Mouse (Mus musculus): ENCODE results near the gene Ufd1. TPM values are rescaled to one million over a fixed set of nuclear protein-coding genes. Genes with fewer than 3 reads are reported as not detected.

Gene Ufd1
- total and polyA plus RNA-seq, 3 experiments: 41.9 to 67.8 TPM; not detected in 1

GRCm38 (mm10) chr16:18884044-18884443 lies 72.5 kb downstream of the Ufd1 start:
- TF ChIP-seq MEF2A (IDR thresholded peaks at IDR 0.05; ENCODE audit: extremely low read depth, insufficient replicate concordance, low read depth, low read length, poor library complexity, severe bottlenecking) (no peak), UBTF (IDR thresholded peaks at IDR 0.05; ENCODE audit: borderline replicate concordance, insufficient read depth, low read depth, low read length) (no peak), TBP (IDR thresholded peaks at IDR 0.05; ENCODE audit: low read depth, low read length) (no peak), CHD2 (IDR thresholded peaks at IDR 0.05; ENCODE audit: low read length) (no peak), SMC3 (IDR thresholded peaks at IDR 0.05; ENCODE audit: low read depth, low read length) (no peak), BHLHE40 (IDR thresholded peaks at IDR 0.05; ENCODE audit: borderline replicate concordance, low read depth, low read length) (no peak)
- Histone ChIP-seq H3K79me2 (ENCODE audit: control insufficient read depth, insufficient read depth, low read length, poor library complexity) (peaks cover 78% of the 10 kb centered on the region), H3K27ac (ENCODE audit: control insufficient read depth, low read depth, low read length) (no peak overlapping the region), H3K4me1 (ENCODE audit: control insufficient read depth in 1 of 2, insufficient read depth in 2 of 2, low read length in 2 of 2) (peaks cover 11 to 16% of the 10 kb centered on the region in 2 experiments), H3K4me3 (ENCODE audit: control insufficient read depth in 1 of 2, insufficient read depth in 1 of 2, low read depth in 2 of 2, low read length in 2 of 2) (no peak overlapping the region), H3K27me3 (ENCODE audit: control insufficient read depth in 1 of 2, insufficient read depth in 2 of 2, low read length in 2 of 2) (no peaks in the 10 kb centered on the region), H3K9ac (ENCODE audit: control insufficient read depth, low read depth, low read length, poor library complexity, severe bottlenecking) (no peak overlapping the region), H3K9me3 (replicated peaks; ENCODE audit: insufficient read depth, low read length) (no peaks in the 10 kb centered on the region), H3K36me3 (ENCODE audit: control insufficient read depth in 1 of 2, insufficient read depth in 2 of 2, low read length in 2 of 2) (peaks cover 30 to 51% of the 10 kb centered on the region in 2 experiments)
- no peak for DNase-seq (ENCODE audit: low read depth, low spot score)

Other genes with a start within 250 kb of the Ufd1 start
- gene Tbx1, start 221.1 kb upstream of the Ufd1 start, total RNA-seq (2012; rRNA removed): not detected in 2 replicates
- not detected for gene Tbx1, start 221.1 kb upstream of the Ufd1 start, polyA plus RNA-seq (2012; ENCODE audit: insufficient read depth in 1 of 2, insufficient read length in 2 of 2, low read depth in 1 of 2, low replicate concordance in 2 of 2, missing spikeins in 1 of 2)
- gene Gp1bb, start 189.4 kb upstream of the Ufd1 start, total RNA-seq (2012; rRNA removed): 0.35 and 0.42 TPM in 2 replicates
- gene Gp1bb, start 189.4 kb upstream of the Ufd1 start, polyA plus RNA-seq (2012; ENCODE audit: insufficient read depth in 1 of 2, insufficient read length in 2 of 2, low read depth in 1 of 2, low replicate concordance in 2 of 2, missing spikeins in 1 of 2): under 1 TPM in 1 of 2 experiments, not detected in 1; 0.14 TPM
- 1.5 and 1.6 TPM in 2 replicates for gene Gm49601, start 185.4 kb upstream of the Ufd1 start, total RNA-seq (2012; rRNA removed)
- gene Gm49601, start 185.4 kb upstream of the Ufd1 start, polyA plus RNA-seq (2012; ENCODE audit: insufficient read depth in 1 of 2, insufficient read length in 2 of 2, low read depth in 1 of 2, low replicate concordance in 2 of 2, missing spikeins in 1 of 2): 1 to 10 TPM in 1 of 2 experiments, not detected in 1; 4.6 TPM
- 7.4 and 8.3 TPM in 2 replicates for gene Sept5, start 181.8 kb upstream of the Ufd1 start, total RNA-seq (2012; rRNA removed)
- gene Sept5, start 181.8 kb upstream of the Ufd1 start, polyA plus RNA-seq (2012; ENCODE audit: insufficient read depth in 1 of 2, insufficient read length in 2 of 2, low read depth in 1 of 2, low replicate concordance in 2 of 2, missing spikeins in 1 of 2): 10 to 100 TPM in 1 of 2 experiments, not detected in 1; 29.3 TPM
- gene Cldn5, start 34.9 kb upstream of the Ufd1 start, total RNA-seq (2012; rRNA removed): not detected in 2 replicates
- gene Cldn5, start 34.9 kb upstream of the Ufd1 start, polyA plus RNA-seq (2012; ENCODE audit: insufficient read depth in 1 of 2, insufficient read length in 2 of 2, low read depth in 1 of 2, low replicate concordance in 2 of 2, missing spikeins in 1 of 2): not detected
- gene Cdc45, start 208 bp downstream of the Ufd1 start, total RNA-seq (2012; rRNA removed): 81.1 and 90.2 TPM in 2 replicates
- 10 to 100 TPM in 1 of 2 experiments, not detected in 1; 87.4 TPM for gene Cdc45, start 208 bp downstream of the Ufd1 start, polyA plus RNA-seq (2012; ENCODE audit: insufficient read depth in 1 of 2, insufficient read length in 2 of 2, low read depth in 1 of 2, low replicate concordance in 2 of 2, missing spikeins in 1 of 2)
- 19.9 and 25.3 TPM in 2 replicates for gene 2510002D24Rik, start 24.8 kb downstream of the Ufd1 start, total RNA-seq (2012; rRNA removed)
- gene 2510002D24Rik, start 24.8 kb downstream of the Ufd1 start, polyA plus RNA-seq (2012; ENCODE audit: insufficient read depth in 1 of 2, insufficient read length in 2 of 2, low read depth in 1 of 2, low replicate concordance in 2 of 2, missing spikeins in 1 of 2): 10 to 100 TPM in 1 of 2 experiments, not detected in 1; 33.0 TPM
- 1.3 and 2.9 TPM in 2 replicates for gene Gm28539, start 24.8 kb downstream of the Ufd1 start, total RNA-seq (2012; rRNA removed)
- gene Gm28539, start 24.8 kb downstream of the Ufd1 start, polyA plus RNA-seq (2012; ENCODE audit: insufficient read depth in 1 of 2, insufficient read length in 2 of 2, low read depth in 1 of 2, low replicate concordance in 2 of 2, missing spikeins in 1 of 2): 10 to 100 TPM in 1 of 2 experiments, not detected in 1; 13.9 TPM
- gene Mrpl40, start 65.1 kb downstream of the Ufd1 start, total RNA-seq (2012; rRNA removed): 77.2 and 78.7 TPM in 2 replicates
- 10 to 100 TPM in 1 of 2 experiments, not detected in 1; 84.6 TPM for gene Mrpl40, start 65.1 kb downstream of the Ufd1 start, polyA plus RNA-seq (2012; ENCODE audit: insufficient read depth in 1 of 2, insufficient read length in 2 of 2, low read depth in 1 of 2, low replicate concordance in 2 of 2, missing spikeins in 1 of 2)
- gene Hira, start 65.3 kb downstream of the Ufd1 start, total RNA-seq (2012; rRNA removed): 40.9 and 50.5 TPM in 2 replicates
- gene Hira, start 65.3 kb downstream of the Ufd1 start, polyA plus RNA-seq (2012; ENCODE audit: insufficient read depth in 1 of 2, insufficient read length in 2 of 2, low read depth in 1 of 2, low replicate concordance in 2 of 2, missing spikeins in 1 of 2): 100 to 1,000 TPM in 1 of 2 experiments, not detected in 1; 203 TPM

All from MEL (cell line).